Mouse (Mus musculus) midbrain, embryonic 10.5 days (tissue): ENCODE measurements around the gene Mrpl22. TPM values are rescaled to one million over a fixed set of nuclear protein-coding genes. Genes with fewer than 3 reads are reported as not detected.
"Not testable (repeated sequence)": the region's sequence is repeated elsewhere in the genome, so short reads cannot be mapped to it uniquely, and the experiment has no call there.

Source experiments
- DNase-seq: peaks from one replicate; pipeline ENCODE4 v3.0.0-alpha.2; 2017; ENCODE audit warnings: low spot score
- H3K27ac ChIP-seq: fragments of 300-500 bp; sonication (generic); replicated peaks from 2 replicates; pipeline ENCODE4 v1.5.1; 2016; ENCODE audit warnings: mild to moderate bottlenecking
- H3K27me3 ChIP-seq: fragments of 300-500 bp; sonication (generic); 2 replicates; pipeline ENCODE4 v1.6.1; 2016; ENCODE audit warnings: low read depth, mild to moderate bottlenecking; ENCODE audit not compliant: poor library complexity, severe bottlenecking
- H3K36me3 ChIP-seq: fragments of 300-500 bp; sonication (generic); 2 replicates; pipeline ENCODE4 v1.6.1; 2016; ENCODE audit warnings: mild to moderate bottlenecking, moderate library complexity
- H3K4me1 ChIP-seq: fragments of 300-500 bp; sonication (generic); 2 replicates; pipeline ENCODE4 v1.6.1; 2016
- H3K4me3 ChIP-seq: fragments of 300-500 bp; sonication (generic); 2 replicates; pipeline ENCODE4 v1.5.1; 2016; ENCODE audit warnings: mild to moderate bottlenecking, moderate library complexity
- H3K9me3 ChIP-seq: fragments of 300-500 bp; sonication (generic); replicated peaks from 2 replicates; pipeline ENCODE4 v1.6.1; 2016; ENCODE audit warnings: mild to moderate bottlenecking
- WGBS: fragments of 180-500 bp; shearing (Covaris S2); methylation state at CpG from one replicate; pipeline ENCODE4 v1.1.7; 2016; 5-methylcytosine and 5-hydroxymethylcytosine counted together
- polyA plus RNA-seq: library from polyadenylated mRNA; unstranded; fragments of >200 nt; fragmentation: Nextera tagmentation; extraction: Ambion mirVana; gene quantifications from 2 replicates; pipeline ENCODE4 v1.2.1, GENCODE M21; 2016

Mrpl22 gene
- polyA plus RNA-seq, 1 experiment from 2014 or later: 142 TPM

DNA sequence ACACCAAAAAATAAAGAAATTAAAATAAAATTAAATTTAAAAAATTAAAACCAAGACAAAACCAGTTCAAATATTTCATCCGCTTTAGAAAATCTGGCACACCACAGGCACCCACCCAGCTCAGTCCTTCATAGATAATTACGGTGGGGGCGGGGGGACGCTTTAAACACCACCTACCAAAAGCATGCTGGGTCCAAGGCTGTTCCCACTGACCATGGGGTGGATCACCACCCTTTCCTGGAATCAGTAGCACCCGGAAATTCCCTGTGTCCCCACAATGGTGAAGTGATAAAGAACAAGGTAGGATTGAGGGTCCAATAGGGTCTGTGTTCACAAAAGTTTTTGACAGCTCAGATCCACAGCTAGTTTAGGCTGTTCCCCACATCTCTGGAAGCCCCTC, 44.4 kb downstream of the Mrpl22 start:
- H3K36me3 ChIP-seq: no peaks in the 10 kb centered on the region
- 88% methylated on average over 5 of the region's 5 CpGs for WGBS
- peaks cover 14% of the 10 kb centered on the region for H3K4me1 ChIP-seq
- H3K27me3 ChIP-seq: no peaks in the 10 kb centered on the region
- no peaks in the 10 kb centered on the region for H3K9me3 ChIP-seq
- no peak overlapping the region for H3K4me3 ChIP-seq
- H3K27ac ChIP-seq: no peak overlapping the region
- DNase-seq: no peak

DNA sequence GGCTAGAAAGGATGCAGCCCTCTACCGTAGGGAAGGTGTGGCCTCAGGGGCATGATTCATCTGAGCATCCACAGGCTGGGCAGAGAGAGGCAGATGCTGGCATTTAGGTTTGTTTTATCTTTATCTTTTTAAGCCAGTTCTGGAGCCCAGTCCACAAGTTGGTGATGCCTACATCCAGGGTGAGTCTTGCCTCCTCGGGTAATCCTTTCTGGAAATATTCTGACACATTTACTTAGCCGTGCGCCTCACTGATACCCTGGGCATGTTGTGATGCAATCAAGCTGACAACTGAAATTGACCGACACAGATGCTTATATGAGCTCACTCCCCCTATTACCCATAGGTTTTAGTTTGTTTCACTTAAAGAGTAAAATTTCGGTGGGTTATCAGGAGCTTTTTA, 45.4 kb downstream of the Mrpl22 start:
- DNase-seq: no peak
- Histone ChIP-seq H3K27ac (no peak overlapping the region), H3K4me3 (no peak overlapping the region), H3K4me1 (peaks cover 4% of the 10 kb centered on the region), H3K27me3 (no peaks in the 10 kb centered on the region), H3K36me3 (no peaks in the 10 kb centered on the region), H3K9me3 (no peaks in the 10 kb centered on the region)
- 90% methylated on average over 6 of the region's 6 CpGs for WGBS

DNA sequence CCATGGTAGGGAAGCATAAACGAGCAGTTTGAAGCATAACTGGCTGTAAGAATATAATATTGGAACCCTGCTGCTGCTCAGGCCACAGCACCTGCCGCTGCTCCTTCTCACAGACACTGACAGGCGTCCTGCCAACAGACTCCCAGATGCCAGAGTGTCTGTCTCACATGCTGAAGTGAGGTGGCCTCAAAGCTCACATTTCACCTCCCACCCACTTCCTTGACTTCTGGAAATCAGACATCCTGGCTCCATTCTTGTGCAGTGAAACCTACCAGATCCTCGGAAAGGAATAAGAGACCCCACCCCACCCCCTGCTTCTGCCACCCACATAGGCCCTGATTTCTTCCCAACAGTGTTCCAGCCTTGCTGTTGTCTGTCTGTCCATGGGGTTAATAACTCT, 52.3 kb downstream of the Mrpl22 start:
- no peak for DNase-seq
- H3K36me3 ChIP-seq: no peaks in the 10 kb centered on the region
- no peak overlapping the region for H3K4me3 ChIP-seq
- no peak overlapping the region for H3K27ac ChIP-seq
- peaks cover 12% of the 10 kb centered on the region for H3K4me1 ChIP-seq
- 69% methylated on average over 4 of the region's 4 CpGs for WGBS
- no peaks in the 10 kb centered on the region for H3K9me3 ChIP-seq
- H3K27me3 ChIP-seq: no peaks in the 10 kb centered on the region

DNA sequence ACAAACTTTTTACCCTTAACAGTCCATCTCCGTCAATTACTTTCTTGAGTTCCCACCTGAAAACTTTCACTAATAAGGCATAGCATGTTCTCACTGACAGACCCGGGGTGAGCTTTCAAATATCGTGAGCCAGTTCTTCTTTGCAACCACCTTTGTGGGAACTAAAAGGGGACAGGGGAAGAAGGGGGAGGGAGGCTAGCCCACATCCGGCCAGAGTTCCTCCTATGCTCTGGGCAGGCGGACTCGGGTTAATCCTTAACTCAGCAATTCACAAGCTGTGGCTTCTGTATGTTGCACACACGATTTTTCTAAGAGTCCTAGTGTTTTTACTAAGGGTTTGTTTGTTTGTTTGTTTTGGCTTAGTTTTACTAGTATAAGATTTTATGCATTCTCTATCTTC, 52.9 kb downstream of the Mrpl22 start:
- Histone ChIP-seq H3K4me1 (peaks cover 12% of the 10 kb centered on the region), H3K4me3 (no peak overlapping the region), H3K27ac (no peak overlapping the region), H3K9me3 (no peaks in the 10 kb centered on the region), H3K36me3 (no peaks in the 10 kb centered on the region), H3K27me3 (no peaks in the 10 kb centered on the region)
- WGBS: 69% methylated on average over 7 of the region's 7 CpGs
- DNase-seq: no peak

- not testable (repeated sequence) for DNase-seq, H3K9me3 ChIP-seq, H3K4me3 ChIP-seq, H3K27ac ChIP-seq, H3K27me3 ChIP-seq, H3K36me3 ChIP-seq
- WGBS: 76% methylated on average over 2 of the region's 2 CpGs
- H3K4me1 ChIP-seq: peaks cover 12% of the 10 kb centered on the region
These were observed 53.4 kb downstream of the Mrpl22 start for GRCm38 (mm10) chr11:58224872-58225271.

DNA sequence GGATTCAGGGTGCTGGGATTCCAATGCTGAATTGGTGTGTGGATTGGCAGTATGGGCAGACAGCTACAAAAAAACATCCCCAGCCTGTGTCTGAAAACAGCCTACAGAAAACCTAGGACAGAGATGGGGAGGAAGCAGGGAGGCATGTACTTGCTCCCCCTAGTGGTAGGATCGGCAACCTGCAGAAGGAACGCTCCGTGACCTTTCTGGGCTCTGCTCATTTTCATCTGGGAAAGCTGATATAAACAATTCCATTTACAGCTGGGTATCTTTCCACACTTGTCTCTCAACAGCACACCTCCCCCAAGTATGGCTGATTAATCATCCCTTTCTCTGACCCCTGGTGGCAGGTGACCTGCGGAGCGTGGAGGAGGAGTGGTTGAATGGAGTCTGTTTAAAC, 54.2 kb downstream of the Mrpl22 start:
- Histone ChIP-seq H3K27me3 (no peaks in the 10 kb centered on the region; the same call in 1 of the 2 replicates), H3K4me3 (no peak overlapping the region), H3K27ac (no peak overlapping the region), H3K36me3 (no peaks in the 10 kb centered on the region), H3K4me1 (peaks cover 12% of the 10 kb centered on the region), H3K9me3 (no peaks in the 10 kb centered on the region)
- peak; percentile 68 for DNase-seq
- WGBS: 14% methylated on average over 5 of the region's 5 CpGs

DNA sequence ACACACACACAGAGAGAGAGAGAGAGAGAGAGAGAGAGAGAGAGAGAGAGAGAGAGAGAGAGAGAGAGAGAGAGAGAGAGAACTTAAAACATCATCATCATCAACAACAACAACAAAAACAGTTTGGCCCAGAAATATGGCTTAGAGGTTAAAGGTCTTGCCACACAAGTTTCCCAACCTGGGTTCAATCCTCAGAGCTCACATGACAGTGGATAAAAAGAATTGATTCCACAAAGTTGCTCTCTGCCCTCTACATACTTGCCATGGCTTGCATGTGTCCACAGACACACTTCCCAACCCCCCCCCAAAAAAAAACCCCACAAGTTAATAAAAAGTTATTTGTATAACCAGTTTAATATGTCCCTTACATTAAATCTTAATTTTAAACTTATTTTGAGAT, 55.0 kb downstream of the Mrpl22 start:
- peaks cover 12% of the 10 kb centered on the region for H3K4me1 ChIP-seq
- H3K4me3 ChIP-seq: no peak overlapping the region
- H3K36me3 ChIP-seq: no peaks in the 10 kb centered on the region
- H3K9me3 ChIP-seq: no peaks in the 10 kb centered on the region
- H3K27me3 ChIP-seq: no peaks in the 10 kb centered on the region; the same call in 1 of the 2 replicates
- no peak overlapping the region for H3K27ac ChIP-seq
- DNase-seq: no peak

DNA sequence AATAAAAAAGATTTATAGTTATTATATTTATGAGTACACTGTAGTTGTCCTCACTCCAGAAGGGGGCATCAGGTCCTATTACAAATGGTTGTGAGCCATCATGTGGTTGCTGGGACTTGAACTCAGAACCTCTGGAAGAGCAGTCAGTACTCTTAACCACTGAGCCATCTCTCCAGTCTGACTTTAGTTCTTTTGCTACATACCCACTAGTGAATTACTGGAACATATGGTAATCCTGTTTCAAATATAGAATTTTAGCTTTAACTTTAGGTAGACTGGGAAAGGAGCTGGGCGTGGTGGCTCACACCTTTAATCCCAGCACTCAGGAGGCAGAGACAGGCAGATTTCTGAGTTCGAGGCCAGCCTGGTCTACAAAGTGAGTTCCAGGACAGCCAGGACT, 56.6 kb downstream of the Mrpl22 start:
- not testable (repeated sequence) for H3K27ac ChIP-seq, DNase-seq
- WGBS: 79% methylated on average over 2 of the region's 2 CpGs

More for the DNA sequence above, 56.6 kb downstream of the Mrpl22 start:
- H3K27me3 ChIP-seq, H3K36me3 ChIP-seq, H3K9me3 ChIP-seq, H3K4me3 ChIP-seq: not testable (repeated sequence)
- H3K4me1 ChIP-seq: peaks cover 20% of the 10 kb centered on the region

Other genes starting within 250 kb of the Mrpl22 start
- 13.0 and 15.3 TPM in 2 replicates for gene Larp1, start 162.6 kb upstream of the Mrpl22 start, polyA plus RNA-seq
- gene Gm12248, start 78.5 kb upstream of the Mrpl22 start, polyA plus RNA-seq: not detected in 2 replicates
- 103 and 112 TPM in 2 replicates for gene Cnot8, start 67.5 kb upstream of the Mrpl22 start, polyA plus RNA-seq
- 27.1 and 31.4 TPM in 2 replicates for gene Gemin5, start 3.1 kb upstream of the Mrpl22 start, polyA plus RNA-seq
- 1.0 and 2.0 TPM in 2 replicates for gene Igtp, start 27.9 kb downstream of the Mrpl22 start, polyA plus RNA-seq
- 0.56 and 0.57 TPM in 2 replicates for gene Irgm2, start 28.0 kb downstream of the Mrpl22 start, polyA plus RNA-seq
- not detected in 2 replicates for gene 4930438A08Rik, start 103.1 kb downstream of the Mrpl22 start, polyA plus RNA-seq
- 25.9 and 26.8 TPM in 2 replicates for gene Zfp692, start 135.4 kb downstream of the Mrpl22 start, polyA plus RNA-seq
- 25.1 and 29.2 TPM in 2 replicates for gene Zfp672, start 158.7 kb downstream of the Mrpl22 start, polyA plus RNA-seq
- 46.3 and 53.4 TPM in 2 replicates for gene Sh3bp5l, start 159.1 kb downstream of the Mrpl22 start, polyA plus RNA-seq
- not detected in 2 replicates for gene Lypd8, start 207.4 kb downstream of the Mrpl22 start, polyA plus RNA-seq
- gene 1810065E05Rik, start 249.4 kb downstream of the Mrpl22 start, polyA plus RNA-seq: not detected in 2 replicates